8 mouse cellular contexts compared by ENCODE assay signal in genomic region chr5:114567075-114567517, GRCm38 (mm10). TPM values are rescaled to one million over a fixed set of nuclear protein-coding genes. Genes with fewer than 3 reads are reported as not detected.
DNase-seq lines count a peak whose midpoint lies in the region; ATAC-seq and TF ChIP-seq lines count a peak whose summit lies in the region.

No protein-coding gene starts in this region.

- H3K4me3 ChIP-seq in bone marrow, adult 2 months (replicated peaks; ENCODE audit: control insufficient read depth, low read depth, low read length) = peak overlapping the region; percentile 74
- peak overlapping the region; percentile 71 for H3K4me3 ChIP-seq in embryonic facial prominence, embryonic 15.5 days (replicated peaks)
- H3K4me3 ChIP-seq in heart, embryonic 10.5 days = peak overlapping the region; percentile 77
- peak overlapping the region; percentile 59 for H3K4me3 ChIP-seq in kidney, embryonic 14.5 days (ENCODE audit: low read length)
- peak overlapping the region; percentile 65 for H3K4me3 ChIP-seq in limb, embryonic 14.5 days (replicated peaks; ENCODE audit: low read length)
- H3K4me3 ChIP-seq in midbrain, postnatal 0 days (ENCODE audit: low read depth, low read length) = peak overlapping the region; percentile 88

- peaks cover 28% of the 10 kb centered on the region for H3K27me3 ChIP-seq in embryonic facial prominence, embryonic 15.5 days
- H3K27me3 ChIP-seq in heart, embryonic 10.5 days (ENCODE audit: insufficient read depth, poor library complexity, severe bottlenecking) = peaks cover 47% of the 10 kb centered on the region
- H3K27me3 ChIP-seq in kidney, embryonic 14.5 days (ENCODE audit: control insufficient read depth, insufficient read depth, low read length) = no peaks in the 10 kb centered on the region; the same call in 1 of the 2 replicates
- H3K27me3 ChIP-seq in limb, embryonic 14.5 days (ENCODE audit: control insufficient read depth, insufficient read depth, low read length) = peaks cover 25% of the 10 kb centered on the region
- H3K27me3 ChIP-seq in midbrain, postnatal 0 days (ENCODE audit: insufficient read depth, low read length) = no peaks in the 10 kb centered on the region

- TF ChIP-seq POLR2A in bone marrow, adult 2 months (IDR thresholded peaks at IDR 0.05; ENCODE audit: borderline replicate concordance, control insufficient read depth, low read depth, low read length) = peak; percentile 47; the same call in 1 of the 2 replicates
- no peak for TF ChIP-seq POLR2A in limb, embryonic 14.5 days (IDR thresholded peaks at IDR 0.05; ENCODE audit: borderline replicate concordance, extremely low read depth, insufficient read depth, insufficient read length)

- H3K4me1 ChIP-seq in bone marrow, adult 2 months (ENCODE audit: control insufficient read depth, insufficient read depth, low read length) = no peaks in the 10 kb centered on the region
- peaks cover 52% of the 10 kb centered on the region for H3K4me1 ChIP-seq in embryonic facial prominence, embryonic 15.5 days
- peaks cover 54% of the 10 kb centered on the region for H3K4me1 ChIP-seq in heart, embryonic 10.5 days
- H3K4me1 ChIP-seq in kidney, embryonic 14.5 days (ENCODE audit: control insufficient read depth, insufficient read depth, low read length) = peaks cover 48% of the 10 kb centered on the region
- H3K4me1 ChIP-seq in limb, embryonic 14.5 days (ENCODE audit: control insufficient read depth, insufficient read depth, low read length) = peaks cover 32% of the 10 kb centered on the region
- peaks cover 22% of the 10 kb centered on the region for H3K4me1 ChIP-seq in midbrain, postnatal 0 days (ENCODE audit: insufficient read depth, low read length)

- ATAC-seq in embryonic facial prominence, embryonic 15.5 days (ENCODE audit: insufficient number of reproducible peaks, low FRiP score, low TSS enrichment, low read depth) = peak; percentile 94
- ATAC-seq in kidney, embryonic 14.5 days (ENCODE audit: low FRiP score, low TSS enrichment) = peak; percentile 87
- peak; percentile 94 for ATAC-seq in limb, embryonic 14.5 days (ENCODE audit: low FRiP score, low read depth)
- ATAC-seq in midbrain, postnatal 0 days (ENCODE audit: low FRiP score) = peak; percentile 91

- H3K36me3 ChIP-seq in embryonic facial prominence, embryonic 15.5 days = no peaks in the 10 kb centered on the region
- no peaks in the 10 kb centered on the region for H3K36me3 ChIP-seq in heart, embryonic 10.5 days
- H3K36me3 ChIP-seq in kidney, embryonic 14.5 days (ENCODE audit: control insufficient read depth, insufficient read depth, low read length) = no peaks in the 10 kb centered on the region
- H3K36me3 ChIP-seq in limb, embryonic 14.5 days (ENCODE audit: control insufficient read depth, insufficient read depth, low read length) = no peaks in the 10 kb centered on the region
- no peaks in the 10 kb centered on the region for H3K36me3 ChIP-seq in midbrain, postnatal 0 days (ENCODE audit: insufficient read depth, low read length)

- peak overlapping the region; percentile 38; the same call in 1 of the 2 replicates for H3K27ac ChIP-seq in bone marrow, adult 2 months (ENCODE audit: control insufficient read depth, insufficient read depth, low read depth, low read length, poor library complexity)
- H3K27ac ChIP-seq in embryonic facial prominence, embryonic 15.5 days (replicated peaks) = peak overlapping the region; percentile 69; the same call in 1 of the 2 replicates
- H3K27ac ChIP-seq in heart, embryonic 10.5 days = peak overlapping the region; percentile 60
- peak overlapping the region; percentile 57 for H3K27ac ChIP-seq in kidney, embryonic 14.5 days (ENCODE audit: low read depth, low read length)
- H3K27ac ChIP-seq in limb, embryonic 14.5 days (replicated peaks; ENCODE audit: low read depth, low read length) = no peak overlapping the region
- H3K27ac ChIP-seq in midbrain, postnatal 0 days (ENCODE audit: low read depth, low read length) = peak overlapping the region; percentile 88

- peak overlapping the region; percentile 100 for H3K4me2 ChIP-seq in embryonic facial prominence, embryonic 15.5 days (replicated peaks)
- H3K4me2 ChIP-seq in kidney, embryonic 14.5 days (replicated peaks; ENCODE audit: low read depth, low read length) = peak overlapping the region; percentile 71
- peak overlapping the region; percentile 99 for H3K4me2 ChIP-seq in limb, embryonic 14.5 days (replicated peaks; ENCODE audit: low read depth, low read length, severe bottlenecking)
- H3K4me2 ChIP-seq in midbrain, postnatal 0 days (ENCODE audit: low read depth, low read length, poor library complexity, severe bottlenecking) = peak overlapping the region; percentile 87

- peak; percentile 89 for DNase-seq in B cell, adult 2 months
- peak; percentile 97 for DNase-seq in heart, embryonic 10.5 days (ENCODE audit: low spot score)
- DNase-seq in limb, embryonic 14.5 days (ENCODE audit: low spot score) = peak; percentile 95
- peak; percentile 97 for DNase-seq in midbrain, postnatal 0 days (ENCODE audit: low spot score)
- peak; percentile 63 to 89 for DNase-seq in spleen, postnatal 10 days (ENCODE audit: low spot score in 2 of 2)

- no peaks in the 10 kb centered on the region for H3K9me3 ChIP-seq in embryonic facial prominence, embryonic 15.5 days (replicated peaks)
- H3K9me3 ChIP-seq in heart, embryonic 10.5 days = 0 out of 2 replicates have a peak, but pooled peaks cover 5% of the 10 kb centered on the region
- peaks cover 4% of the 10 kb centered on the region; the same call in 1 of the 2 replicates for H3K9me3 ChIP-seq in kidney, embryonic 14.5 days (ENCODE audit: control insufficient read depth, low read length)
- H3K9me3 ChIP-seq in limb, embryonic 14.5 days (ENCODE audit: control insufficient read depth, low read length) = no peaks in the 10 kb centered on the region
- H3K9me3 ChIP-seq in midbrain, postnatal 0 days (ENCODE audit: low read length) = no peaks in the 10 kb centered on the region

- peak overlapping the region; percentile 16 for H3K9ac ChIP-seq in embryonic facial prominence, embryonic 15.5 days
- peak overlapping the region; percentile 66 for H3K9ac ChIP-seq in kidney, embryonic 14.5 days (ENCODE audit: low read depth, low read length)
- peak overlapping the region; percentile 41; the same call in 1 of the 2 replicates for H3K9ac ChIP-seq in limb, embryonic 14.5 days (ENCODE audit: low read depth, low read length, severe bottlenecking)
- peak overlapping the region; percentile 79 for H3K9ac ChIP-seq in midbrain, postnatal 0 days (replicated peaks; ENCODE audit: low read length, poor library complexity, severe bottlenecking)

- WGBS in bone marrow, adult 2 months = under 1% methylated on average over 52 of the region's 52 CpGs
- WGBS in embryonic facial prominence, embryonic 15.5 days = under 1% methylated on average over 51 of the region's 52 CpGs
- WGBS in heart, embryonic 10.5 days = under 1% methylated on average over 52 of the region's 52 CpGs
- 1% methylated on average over 48 of the region's 52 CpGs for WGBS in kidney, embryonic 14.5 days
- under 1% methylated on average over 47 of the region's 52 CpGs for WGBS in limb, embryonic 14.5 days
- WGBS in midbrain, postnatal 0 days = under 1% methylated on average over 52 of the region's 52 CpGs

- TF ChIP-seq CTCF in bone marrow, adult 2 months (IDR thresholded peaks at IDR 0.05; ENCODE audit: control insufficient read depth, insufficient read depth, low read length) = no peak
- TF ChIP-seq CTCF in midbrain, postnatal 0 days (IDR thresholded peaks at IDR 0.05) = peak; percentile 44

RNA-seq across cellular contexts. Expression of gene Fam222a, which starts 0.7 kb away (rescaled TPM):
- 0.92 TPM in 1 of 2 replicates, not detected in the other for polyA plus RNA-seq in bone marrow, adult 2 months (2011; ENCODE audit: insufficient read depth, insufficient read length, low replicate concordance, missing spikeins)
- polyA plus RNA-seq in embryonic facial prominence, embryonic 15.5 days (2015; fragmentation: Nextera tagmentation; extraction: Ambion mirVana) = 1.5 and 1.9 TPM in 2 replicates
- polyA plus RNA-seq in heart, embryonic 10.5 days (2016; fragmentation: Nextera tagmentation; extraction: Ambion mirVana) = 0.60 and 1.5 TPM in 2 replicates
- 5.6 and 5.8 TPM in 2 replicates for polyA plus RNA-seq in kidney, embryonic 14.5 days (2014; fragmentation: Nextera tagmentation; extraction: Ambion mirVana)
- polyA plus RNA-seq in limb, embryonic 14.5 days (2012; rRNA removed) = 1.5 and 2.2 TPM in 2 replicates
- 0.86 and 1.1 TPM in 2 replicates for polyA plus RNA-seq in limb, embryonic 14.5 days (2014; fragmentation: Nextera tagmentation; extraction: Ambion mirVana)
- total RNA-seq in midbrain, postnatal 0 days (2014; rRNA removed) = 5.6 and 10.4 TPM in 2 replicates
- 3.5 and 4.2 TPM in 2 replicates for polyA plus RNA-seq in midbrain, postnatal 0 days (2015; fragmentation: Nextera tagmentation; extraction: Ambion mirVana)

Comparison
In these comparisons a context has a peak if more than half of its experiments do, and no peak if none do; other contexts are left out.
1. H3K9ac ChIP-seq: peak in every context shown above with its lines; median percentile 79 in midbrain, postnatal 0 days; 66 in kidney, embryonic 14.5 days; 41 in limb, embryonic 14.5 days; 16 in embryonic facial prominence, embryonic 15.5 days.